Comparison of ENCODE assay signal across 19 mouse cellular contexts in genomic region chr3:65882123-65882522, GRCm38 (mm10).
"Had no signal": no experiment of that assay in that cellular context is flagged by ENCODE, and none has a peak within 500 bp of the region (broad histone marks: within the 10 kb centered on the region; RNA-seq: fewer than 3 reads in every experiment).

No protein-coding gene starts in this region.

- H3K27ac ChIP-seq: midbrain, embryonic 10.5 days; midbrain, embryonic 12.5 days; neural tube, embryonic 13.5 days; neural tube, embryonic 15.5 days had no signal

- H3K4me1 ChIP-seq: midbrain, embryonic 10.5 days; midbrain, embryonic 12.5 days; neural tube, embryonic 13.5 days; neural tube, embryonic 15.5 days had no signal

- H3K4me3 ChIP-seq: midbrain, embryonic 10.5 days; midbrain, embryonic 12.5 days; myocyte; neural tube, embryonic 13.5 days; neural tube, embryonic 15.5 days had no signal

- H3K27me3 ChIP-seq: midbrain, embryonic 12.5 days; neural tube, embryonic 13.5 days; neural tube, embryonic 15.5 days had no signal

- ATAC-seq: midbrain, embryonic 16.5 days had no signal

- DNase-seq: lung, adult 18-20 months; lung, embryonic 14.5 days; lung, postnatal 10 days; lung, postnatal 4 days; midbrain, embryonic 14.5 days; retina, postnatal 1 day; right cerebral cortex, adult 18-20 months; right cerebral cortex, postnatal 25 days; right cerebral cortex, postnatal 4 days; spleen, adult 18-20 months; thymus, adult 18-20 months; thymus, postnatal 14 days; thymus, postnatal 36 days had no signal
